In genomic region chr11:98837917-98838316, GRCm38 (mm10) we compare ENCODE assay signal across 10 mouse cellular contexts. TPM values are rescaled to one million over a fixed set of nuclear protein-coding genes. Genes with fewer than 3 reads are reported as not detected.
DNase-seq lines count a peak whose midpoint lies in the region; ATAC-seq and TF ChIP-seq lines count a peak whose summit lies in the region.
"Had no signal": no experiment of that assay in that cellular context is flagged by ENCODE, and none has a peak within 500 bp of the region (broad histone marks: within the 10 kb centered on the region; RNA-seq: fewer than 3 reads in every experiment).

No protein-coding gene starts in this region.

- WGBS in heart, embryonic 13.5 days, result 56% methylated on average over 11 of the region's 11 CpGs
- 82% methylated on average over 11 of the region's 11 CpGs for WGBS in bone marrow, adult 2 months
- WGBS in forebrain, embryonic 15.5 days, result 59% methylated on average over 11 of the region's 11 CpGs
- whole genome bisulfite sequencing in midbrain, embryonic 11.5 days, result 50% methylated on average over 11 of the region's 11 CpGs

- no peak for TF ChIP-seq CTCF in bone marrow, adult 2 months (IDR thresholded peaks at IDR 0.05; ENCODE audit: control insufficient read depth, insufficient read depth, low read length)

- peaks cover 36% of the 10 kb centered on the region for H3K27me3 ChIP-seq in heart, embryonic 13.5 days (replicated peaks)
- no peaks in the 10 kb centered on the region for H3K27me3 ChIP-seq in forebrain, embryonic 15.5 days
- H3K27me3 ChIP-seq in midbrain, embryonic 11.5 days (ENCODE audit: control insufficient read depth, insufficient read depth, low read length), result peaks cover 15% of the 10 kb centered on the region

- peak overlapping the region; percentile 99 for H3K4me2 ChIP-seq in heart, embryonic 13.5 days
- peak overlapping the region; percentile 96 for H3K4me2 ChIP-seq in forebrain, embryonic 15.5 days (replicated peaks)
- H3K4me2 ChIP-seq in midbrain, embryonic 11.5 days, result peak overlapping the region; percentile 99; the same call in 1 of the 2 replicates

- DNase-seq in heart, adult 18-20 months, result no peak
- DNase-seq in midbrain, embryonic 11.5 days (ENCODE audit: low spot score, missing footprints), result no peak
- DNase-seq in thymus, postnatal 4 days, result no peak
- no peak for DNase-seq in embryo, embryonic 11 days
- no peak for DNase-seq in spleen, postnatal 36 days (ENCODE audit: low spot score in 2 of 2)
- DNase-seq: kidney, adult 9 months had no signal

- peaks cover 20% of the 10 kb centered on the region for H3K4me1 ChIP-seq in heart, embryonic 13.5 days
- H3K4me1 ChIP-seq in bone marrow, adult 2 months (ENCODE audit: control insufficient read depth, insufficient read depth, low read length), result no peaks in the 10 kb centered on the region; the same call in none of the 2 replicates
- H3K4me1 ChIP-seq in forebrain, embryonic 15.5 days, result peaks cover 25% of the 10 kb centered on the region
- H3K4me1 ChIP-seq in midbrain, embryonic 11.5 days (ENCODE audit: control insufficient read depth, insufficient read depth, low read length), result peaks cover 27% of the 10 kb centered on the region

- H3K9ac ChIP-seq in heart, embryonic 13.5 days, result peak overlapping the region; percentile 82; the same call in 1 of the 2 replicates
- H3K9ac ChIP-seq in forebrain, embryonic 15.5 days (replicated peaks), result peak overlapping the region; percentile 85
- H3K9ac ChIP-seq in midbrain, embryonic 11.5 days (ENCODE audit: low read length), result no peak overlapping the region

- no peak overlapping the region for H3K27ac ChIP-seq in heart, embryonic 13.5 days (replicated peaks)
- no peak overlapping the region for H3K27ac ChIP-seq in bone marrow, adult 2 months (ENCODE audit: control insufficient read depth, insufficient read depth, low read depth, low read length, poor library complexity)
- no peak overlapping the region for H3K27ac ChIP-seq in forebrain, embryonic 15.5 days (replicated peaks)
- H3K27ac ChIP-seq in midbrain, embryonic 11.5 days (ENCODE audit: low read depth, low read length), result no peak overlapping the region
- H3K27ac ChIP-seq: liver, embryonic 15.5 days had no signal

- no peak for TF ChIP-seq POLR2A in bone marrow, adult 2 months (IDR thresholded peaks at IDR 0.05; ENCODE audit: borderline replicate concordance, control insufficient read depth, low read depth, low read length)

- peak overlapping the region; percentile 66 for H3K4me3 ChIP-seq in heart, embryonic 13.5 days
- peak overlapping the region; percentile 31 for H3K4me3 ChIP-seq in bone marrow, adult 2 months (replicated peaks; ENCODE audit: control insufficient read depth, low read depth, low read length)
- peak overlapping the region; percentile 74 for H3K4me3 ChIP-seq in forebrain, embryonic 15.5 days
- no peak overlapping the region for H3K4me3 ChIP-seq in midbrain, embryonic 11.5 days (ENCODE audit: low read depth, low read length)

- no peak for ATAC-seq in heart, embryonic 13.5 days (ENCODE audit: extremely low read depth, insufficient number of reproducible peaks, low FRiP score, low TSS enrichment)
- no peak for ATAC-seq in forebrain, embryonic 15.5 days (replicated peaks)
- no peak for ATAC-seq in midbrain, embryonic 11.5 days (ENCODE audit: low FRiP score)

- H3K9me3 ChIP-seq in heart, embryonic 13.5 days, result no peaks in the 10 kb centered on the region
- H3K9me3 ChIP-seq in forebrain, embryonic 15.5 days, result no peaks in the 10 kb centered on the region
- H3K9me3 ChIP-seq in midbrain, embryonic 11.5 days (ENCODE audit: control insufficient read depth, low read length), result no peaks in the 10 kb centered on the region
- H3K9me3 ChIP-seq: liver, embryonic 15.5 days had no signal

- H3K36me3 ChIP-seq in heart, embryonic 13.5 days, result peaks cover 18% of the 10 kb centered on the region
- H3K36me3 ChIP-seq in forebrain, embryonic 15.5 days, result peaks cover 15% of the 10 kb centered on the region
- peaks cover 7% of the 10 kb centered on the region; the same call in 1 of the 2 replicates for H3K36me3 ChIP-seq in midbrain, embryonic 11.5 days (ENCODE audit: control insufficient read depth, insufficient read depth, low read length)

RNA-seq across cellular contexts. Expression of gene Rapgefl1, which starts 1.3 kb away (rescaled TPM):
- 0.64 and 0.98 TPM in 2 replicates for polyA plus RNA-seq in heart, embryonic 13.5 days (2015; fragmentation: Nextera tagmentation; extraction: Ambion mirVana)
- under 1 TPM; 0.72 to 0.82 TPM for total RNA-seq in heart, adult 18-20 months (2021)
- 1.5 and 6.8 TPM in 2 replicates for polyA plus RNA-seq in bone marrow, adult 2 months (2011; ENCODE audit: insufficient read depth, insufficient read length, low replicate concordance, missing spikeins)
- 4.2 and 5.8 TPM in 2 replicates for polyA plus RNA-seq in forebrain, embryonic 15.5 days (2015; fragmentation: Nextera tagmentation; extraction: Ambion mirVana)
- 1.6 and 1.8 TPM in 2 replicates for polyA plus RNA-seq in midbrain, embryonic 11.5 days (2014; fragmentation: Nextera tagmentation; extraction: Ambion mirVana)

RNA-seq across cellular contexts. Expression of gene Wipf2, which starts 25.5 kb away (rescaled TPM):
- 2.3 and 2.6 TPM in 2 replicates for polyA plus RNA-seq in heart, embryonic 13.5 days (2015; fragmentation: Nextera tagmentation; extraction: Ambion mirVana)
- total RNA-seq in heart, adult 18-20 months (2021), result 10 to 100 TPM in 1 of 2 experiments, 1 to 10 TPM in 1; 7.3 to 10.1 TPM
- 5.9 and 11.3 TPM in 2 replicates for polyA plus RNA-seq in bone marrow, adult 2 months (2011; ENCODE audit: insufficient read depth, insufficient read length, low replicate concordance, missing spikeins)
- polyA plus RNA-seq in forebrain, embryonic 15.5 days (2015; fragmentation: Nextera tagmentation; extraction: Ambion mirVana), result 4.4 and 5.1 TPM in 2 replicates
- 4.4 and 5.9 TPM in 2 replicates for polyA plus RNA-seq in midbrain, embryonic 11.5 days (2014; fragmentation: Nextera tagmentation; extraction: Ambion mirVana)

RNA-seq across cellular contexts. Expression of gene Casc3, which starts 33.2 kb away (rescaled TPM):
- polyA plus RNA-seq in heart, embryonic 13.5 days (2015; fragmentation: Nextera tagmentation; extraction: Ambion mirVana), result 22.3 and 23.1 TPM in 2 replicates
- total RNA-seq in heart, adult 18-20 months (2021), result 10 to 100 TPM; 17.2 to 19.3 TPM
- polyA plus RNA-seq in bone marrow, adult 2 months (2011; ENCODE audit: insufficient read depth, insufficient read length, low replicate concordance, missing spikeins), result 29.3 and 38.5 TPM in 2 replicates
- 53.5 and 53.9 TPM in 2 replicates for polyA plus RNA-seq in forebrain, embryonic 15.5 days (2015; fragmentation: Nextera tagmentation; extraction: Ambion mirVana)
- 51.9 and 53.1 TPM in 2 replicates for polyA plus RNA-seq in midbrain, embryonic 11.5 days (2014; fragmentation: Nextera tagmentation; extraction: Ambion mirVana)

RNA-seq across cellular contexts. Expression of gene Msl1, which starts 42.6 kb away (rescaled TPM):
- polyA plus RNA-seq in heart, embryonic 13.5 days (2015; fragmentation: Nextera tagmentation; extraction: Ambion mirVana), result 14.6 and 15.7 TPM in 2 replicates
- total RNA-seq in heart, adult 18-20 months (2021), result 10 to 100 TPM; 71.7 to 73.3 TPM
- polyA plus RNA-seq in bone marrow, adult 2 months (2011; ENCODE audit: insufficient read depth, insufficient read length, low replicate concordance, missing spikeins), result 46.7 and 69.9 TPM in 2 replicates
- 30.2 and 31.7 TPM in 2 replicates for polyA plus RNA-seq in forebrain, embryonic 15.5 days (2015; fragmentation: Nextera tagmentation; extraction: Ambion mirVana)
- 24.0 and 25.1 TPM in 2 replicates for polyA plus RNA-seq in midbrain, embryonic 11.5 days (2014; fragmentation: Nextera tagmentation; extraction: Ambion mirVana)
